Mouse (Mus musculus) G1E (cell line): Measurements from ENCODE around the gene Prcc. TPM values are rescaled to one million over a fixed set of nuclear protein-coding genes. Genes with fewer than 3 reads are reported as not detected.
A peak's percentile ranks its signal among the peaks of the same experiment; 100 is the strongest.

Experiments
- ATAC-seq: 2 replicates; pipeline ENCODE4 v1.8.0; 2016; ENCODE audit warnings: mild to moderate bottlenecking; ENCODE audit not compliant: insufficient number of reproducible peaks, poor library complexity, low FRiP score, severe bottlenecking; ENCODE audit errors: extremely low read depth
- DNase-seq: peaks from one replicate; pipeline ENCODE4 v3.0.0; 2012; ENCODE audit warnings: low spot score
- H3K27me3 ChIP-seq: 2 replicates; pipeline ENCODE4 v1.6.1; 2012; ENCODE audit warnings: mild to moderate bottlenecking, low read length, inconsistent platforms; ENCODE audit not compliant: insufficient read depth
- H3K36me3 ChIP-seq: replicated peaks from 2 replicates; pipeline ENCODE3; 2012; ENCODE audit warnings: mild to moderate bottlenecking, inconsistent platforms
- H3K4me1 ChIP-seq: 2 replicates; pipeline ENCODE4 v1.6.1; 2012; ENCODE audit warnings: low read depth, low read length, inconsistent platforms, mixed read lengths; ENCODE audit not compliant: insufficient read depth
- H3K4me3 ChIP-seq: 2 replicates; pipeline ENCODE4 v1.5.1; 2012; ENCODE audit warnings: low read depth, mild to moderate bottlenecking, inconsistent platforms, low read length, moderate library complexity, mixed read lengths
- H3K9me3 ChIP-seq: replicated peaks from 2 replicates; pipeline ENCODE4 v1.6.1; 2012; ENCODE audit warnings: inconsistent platforms
- CTCF ChIP-seq: IDR thresholded peaks from 2 replicates; pipeline ENCODE4 v1.5.1; 2012; ENCODE audit warnings: low read depth, low read length, inconsistent platforms, mixed read lengths
- GATA1 ChIP-seq: IDR thresholded peaks from 2 replicates; pipeline ENCODE4 v1.6.1; 2012; ENCODE audit warnings: borderline replicate concordance, low read length, inconsistent platforms, mixed read lengths
- GATA2 ChIP-seq: IDR thresholded peaks from 2 replicates; pipeline ENCODE4 v1.6.1; 2012; ENCODE audit warnings: low read depth, low read length, inconsistent platforms, borderline replicate concordance
- POLR2AphosphoS5 ChIP-seq: IDR thresholded peaks from 2 replicates; pipeline ENCODE4 v1.6.1; 2012; ENCODE audit warnings: low read depth, low read length, inconsistent platforms; ENCODE audit not compliant: insufficient replicate concordance
- TAL1 ChIP-seq: conservative IDR thresholded peaks from 2 replicates; pipeline ENCODE4 v1.6.1; 2012; ENCODE audit warnings: low read depth, low read length, inconsistent platforms, mixed read lengths
- polyA plus RNA-seq: library from polyadenylated mRNA; stranded (reverse); fragments of >175 nt; gene quantifications from 2 replicates; pipeline ENCODE4 v1.2.3, GENCODE M21; 2012
- total RNA-seq, 2 experiments: library from RNA; stranded (forward) in 1 of 2; stranded (reverse) in 1 of 2; fragments of 200-1000 nt in 1 of 2; fragments of >200 nt in 1 of 2; fragmentation: Nextera tagmentation in 1 of 2; gene quantifications; 2 replicates each; pipeline ENCODE4 v1.2.3; 2014 to 2017

Prcc gene
- total and polyA plus RNA-seq, 3 experiments: 32.3 to 75.9 (median 41.3) TPM

GRCm38 (mm10) chr3:87913891-87914290 lies 28.5 kb upstream of the Prcc start:
- H3K9me3 ChIP-seq: no peaks in the 10 kb centered on the region
- no peaks in the 10 kb centered on the region for H3K27me3 ChIP-seq
- peaks cover 82% of the 10 kb centered on the region for H3K4me1 ChIP-seq
- peaks cover 96% of the 10 kb centered on the region for H3K36me3 ChIP-seq
- ATAC-seq (no peak), DNase-seq (no peak)
- peak overlapping the region; percentile 36; the same call in 1 of the 2 replicates for H3K4me3 ChIP-seq
- no peak for TF ChIP-seq CTCF
- TF ChIP-seq GATA1: no peak

- TF ChIP-seq GATA1 (no peak), TAL1 (no peak), CTCF (no peak), GATA2 (no peak), POLR2AphosphoS5 (no peak)
- ATAC-seq: no peak
- peaks cover 96% of the 10 kb centered on the region for H3K36me3 ChIP-seq
- peaks cover 82% of the 10 kb centered on the region for H3K4me1 ChIP-seq
- H3K9me3 ChIP-seq: no peaks in the 10 kb centered on the region
- no peaks in the 10 kb centered on the region for H3K27me3 ChIP-seq
- no peak for DNase-seq
- peak overlapping the region; percentile 36; the same call in 1 of the 2 replicates for H3K4me3 ChIP-seq
Measured at GRCm38 (mm10) chr3:87913491-87913890, 28.1 kb upstream of the Prcc start.

DNA sequence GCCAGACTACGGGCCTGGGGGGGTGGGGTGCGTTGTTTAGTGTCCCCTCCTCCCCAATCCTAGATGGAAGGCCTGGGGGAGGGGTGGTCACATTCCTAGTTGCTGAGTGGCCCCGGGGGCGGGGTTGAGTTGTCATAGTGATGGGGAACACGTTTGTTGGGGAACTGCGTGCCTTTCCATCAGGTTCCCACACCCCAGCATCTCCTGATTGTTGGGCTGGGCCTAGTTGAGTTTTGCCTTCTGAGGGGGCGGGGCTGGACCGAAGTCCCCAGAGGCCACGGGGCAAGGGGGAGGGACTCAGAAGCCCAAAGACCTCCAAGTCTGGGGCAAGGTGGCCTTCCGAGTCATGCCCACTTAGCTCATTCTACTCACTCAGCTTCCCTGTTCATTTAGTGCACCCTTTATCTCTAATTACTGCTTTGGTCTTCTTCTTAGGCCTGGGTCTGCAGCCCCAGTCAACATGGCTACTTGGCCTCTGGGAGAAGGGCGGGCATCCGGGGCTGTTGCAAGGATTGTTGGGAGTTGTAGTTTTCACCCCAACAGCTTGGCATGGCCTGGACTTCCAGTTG lies 25.2 kb upstream of the Prcc start:
- H3K4me3 ChIP-seq: peak overlapping the region; percentile 99; the same call in 1 of the 2 replicates
- DNase-seq (peak; percentile 45), ATAC-seq (no peak)
- H3K27me3 ChIP-seq: no peaks in the 10 kb centered on the region
- H3K4me1 ChIP-seq: peaks cover 78% of the 10 kb centered on the region
- TF ChIP-seq GATA2 (no peak), POLR2AphosphoS5 (no peak), TAL1 (no peak), CTCF (no peak), GATA1 (no peak)
- H3K36me3 ChIP-seq: peaks cover 81% of the 10 kb centered on the region
- H3K9me3 ChIP-seq: no peaks in the 10 kb centered on the region

GRCm38 (mm10) chr3:87909874-87910273 lies 24.5 kb upstream of the Prcc start:
- ATAC-seq: no peak
- no peaks in the 10 kb centered on the region for H3K27me3 ChIP-seq
- H3K9me3 ChIP-seq: no peaks in the 10 kb centered on the region
- peaks cover 77% of the 10 kb centered on the region for H3K4me1 ChIP-seq
- H3K36me3 ChIP-seq: peaks cover 73% of the 10 kb centered on the region
- no peak for TF ChIP-seq GATA2
- TF ChIP-seq CTCF: no peak
- TF ChIP-seq TAL1: no peak
- TF ChIP-seq POLR2AphosphoS5: no peak
- TF ChIP-seq GATA1: no peak
- no peak for DNase-seq
- peak overlapping the region; percentile 99 for H3K4me3 ChIP-seq

DNA sequence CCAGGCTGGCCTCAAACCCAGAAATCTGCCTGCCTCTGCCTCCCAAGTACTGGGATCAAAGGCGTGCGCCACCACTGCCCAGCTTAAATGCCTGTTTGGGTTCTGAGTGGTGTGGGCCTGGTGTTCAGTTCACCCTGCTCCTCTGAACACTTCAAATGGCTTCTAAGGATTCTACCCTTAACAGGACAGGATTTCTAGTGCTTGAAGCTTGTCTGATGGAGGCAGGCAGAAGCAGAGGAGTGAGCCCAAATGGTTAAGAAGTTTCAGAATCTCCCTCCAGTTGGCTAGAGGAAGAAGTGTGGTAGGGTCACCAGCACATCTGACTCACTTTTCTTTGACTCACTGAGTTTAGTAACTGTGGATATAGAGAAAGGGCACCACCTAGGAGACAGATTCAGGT lies 24.0 kb upstream of the Prcc start:
- peaks cover 75% of the 10 kb centered on the region for H3K4me1 ChIP-seq
- H3K27me3 ChIP-seq: no peaks in the 10 kb centered on the region
- H3K4me3 ChIP-seq: peak overlapping the region; percentile 99
- H3K9me3 ChIP-seq: no peaks in the 10 kb centered on the region
- DNase-seq (no peak), ATAC-seq (no peak)
- H3K36me3 ChIP-seq: peaks cover 68% of the 10 kb centered on the region
- TF ChIP-seq GATA2 (no peak), TAL1 (no peak), CTCF (no peak), POLR2AphosphoS5 (no peak), GATA1 (no peak)

GRCm38 (mm10) chr3:87907906-87908305 lies 22.5 kb upstream of the Prcc start:
- DNase-seq (no peak), ATAC-seq (no peak)
- peaks cover 68% of the 10 kb centered on the region for H3K4me1 ChIP-seq
- no peaks in the 10 kb centered on the region for H3K9me3 ChIP-seq
- TF ChIP-seq TAL1 (no peak), POLR2AphosphoS5 (no peak), GATA2 (no peak), CTCF (no peak), GATA1 (no peak)
- peak overlapping the region; percentile 99 for H3K4me3 ChIP-seq
- no peaks in the 10 kb centered on the region for H3K27me3 ChIP-seq
- H3K36me3 ChIP-seq: peaks cover 53% of the 10 kb centered on the region
